Mouse (Mus musculus): Measurements from ENCODE around the gene Tnrc6a. TPM values are rescaled to one million over a fixed set of nuclear protein-coding genes. Genes with fewer than 3 reads are reported as not detected.

Gene Tnrc6a
- polyA plus RNA-seq, 1 experiment from 2014 or later = 75.3 TPM

- 93% methylated on average over 2 of the region's 2 CpGs for WGBS
- H3K4me3 ChIP-seq = no peak overlapping the region
Observed at GRCm38 (mm10) chr7:123106326-123106725, 17.4 kb upstream of the Tnrc6a start.

DNA sequence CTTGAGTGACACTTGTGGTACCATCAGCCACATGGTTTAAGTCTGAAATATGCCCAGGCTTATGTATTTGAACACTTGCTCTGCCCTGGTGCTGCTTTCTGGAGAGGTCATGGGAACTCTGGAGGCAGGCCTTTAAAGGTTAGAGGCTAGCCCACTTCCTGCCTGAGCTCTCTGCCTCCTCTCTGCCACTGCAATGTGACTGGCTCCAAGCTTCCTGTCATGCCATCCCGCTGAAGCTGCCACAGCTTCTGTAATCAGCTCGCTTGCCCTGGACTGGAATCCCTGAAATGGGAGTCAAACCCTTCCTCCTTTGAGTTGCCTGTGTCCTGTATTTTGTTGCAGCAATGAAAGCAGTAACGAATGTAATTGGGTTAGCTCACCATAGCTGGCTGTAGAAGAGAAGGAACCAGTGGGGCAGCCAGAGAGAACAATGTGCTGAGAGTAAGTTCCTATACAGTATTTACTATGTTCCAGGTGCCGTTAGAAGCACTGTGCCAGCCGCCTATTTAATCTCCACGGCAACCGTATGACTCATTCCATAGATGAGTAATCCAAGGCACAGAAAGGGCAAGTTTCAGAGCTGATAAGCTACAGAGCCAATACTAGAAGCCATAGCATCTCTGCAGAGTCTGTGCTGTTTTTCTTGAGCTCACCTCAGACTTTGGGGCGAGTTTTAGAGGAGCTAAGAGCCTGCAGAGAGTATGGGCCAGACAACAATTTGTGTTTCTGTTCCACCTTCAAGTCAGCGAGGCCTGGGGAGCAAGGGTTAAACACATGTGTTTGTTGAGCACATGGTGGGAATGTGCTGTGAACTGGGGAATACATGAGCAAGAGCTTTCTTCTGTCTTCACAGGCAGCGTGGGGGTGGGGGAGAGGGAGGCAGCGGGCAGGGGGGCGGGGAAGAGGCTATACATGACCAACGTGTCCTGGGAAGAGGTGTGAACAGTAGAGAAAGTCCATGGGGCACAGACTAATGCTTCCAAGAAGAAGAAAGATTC is 15.3 kb upstream of the Tnrc6a start:
- H3K36me3 ChIP-seq = no peaks in the 10 kb centered on the region
- H3K4me3 ChIP-seq = no peak overlapping the region
- no peak for ATAC-seq (ENCODE audit: low FRiP score, low read depth)
- no peaks in the 10 kb centered on the region for H3K9me3 ChIP-seq
- no peak overlapping the region for H3K4me2 ChIP-seq (replicated peaks)
- H3K27me3 ChIP-seq (replicated peaks) = no peaks in the 10 kb centered on the region
- no peak overlapping the region for H3K27ac ChIP-seq
- H3K9ac ChIP-seq = no peak overlapping the region
- no peaks in the 10 kb centered on the region for H3K4me1 ChIP-seq
- 77% methylated on average over 13 of the region's 13 CpGs for WGBS

More at GRCm38 (mm10) chr7:123106326-123106725, 17.4 kb upstream of the Tnrc6a start:
- no peaks in the 10 kb centered on the region for H3K9me3 ChIP-seq
- H3K9ac ChIP-seq = no peak overlapping the region
- no peak overlapping the region for H3K27ac ChIP-seq
- no peak for ATAC-seq (ENCODE audit: low FRiP score, low read depth)
- no peaks in the 10 kb centered on the region for H3K4me1 ChIP-seq
- H3K27me3 ChIP-seq (replicated peaks) = no peaks in the 10 kb centered on the region
- no peaks in the 10 kb centered on the region for H3K36me3 ChIP-seq
- no peak overlapping the region for H3K4me2 ChIP-seq (replicated peaks)

DNA sequence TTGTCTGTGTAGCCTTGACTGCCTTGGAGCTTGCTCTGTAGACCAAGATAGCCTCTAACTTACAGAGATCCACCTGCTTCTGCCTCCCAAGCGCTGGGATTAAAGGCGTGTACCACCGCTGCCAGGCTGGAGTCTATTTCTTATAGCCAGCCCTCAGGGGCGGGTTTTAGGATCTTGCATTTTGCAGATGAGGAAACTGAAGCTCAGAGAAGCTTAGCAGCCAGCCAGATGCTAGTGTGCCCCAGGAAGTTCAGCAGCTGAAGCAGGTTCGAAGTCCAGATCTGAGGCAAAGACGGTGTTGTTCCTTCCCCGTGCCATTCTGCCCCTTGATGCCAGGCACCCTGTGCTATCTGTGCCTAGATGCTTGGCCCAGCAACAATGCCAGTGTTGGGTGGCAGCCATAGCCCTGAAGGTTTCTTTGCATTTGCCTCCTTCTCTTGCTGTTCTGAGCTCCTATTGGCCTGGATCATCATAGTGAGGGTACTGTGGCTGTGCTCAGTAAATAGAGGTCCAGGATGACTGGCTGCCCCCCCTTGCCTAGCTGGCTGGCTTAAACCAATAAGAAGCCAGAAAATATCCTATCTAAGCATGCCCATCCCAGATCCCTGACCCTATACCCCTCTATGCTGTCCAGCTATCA is 14.2 kb upstream of the Tnrc6a start:
- Histone ChIP-seq H3K27ac (no peak overlapping the region), H3K4me2 (replicated peaks) (no peak overlapping the region), H3K9ac (no peak overlapping the region), H3K9me3 (no peaks in the 10 kb centered on the region), H3K4me3 (no peak overlapping the region), H3K27me3 (replicated peaks) (no peaks in the 10 kb centered on the region), H3K4me1 (no peaks in the 10 kb centered on the region), H3K36me3 (no peaks in the 10 kb centered on the region)
- WGBS = 94% methylated on average over 7 of the region's 7 CpGs
- ATAC-seq (ENCODE audit: low FRiP score, low read depth) = no peak

DNA sequence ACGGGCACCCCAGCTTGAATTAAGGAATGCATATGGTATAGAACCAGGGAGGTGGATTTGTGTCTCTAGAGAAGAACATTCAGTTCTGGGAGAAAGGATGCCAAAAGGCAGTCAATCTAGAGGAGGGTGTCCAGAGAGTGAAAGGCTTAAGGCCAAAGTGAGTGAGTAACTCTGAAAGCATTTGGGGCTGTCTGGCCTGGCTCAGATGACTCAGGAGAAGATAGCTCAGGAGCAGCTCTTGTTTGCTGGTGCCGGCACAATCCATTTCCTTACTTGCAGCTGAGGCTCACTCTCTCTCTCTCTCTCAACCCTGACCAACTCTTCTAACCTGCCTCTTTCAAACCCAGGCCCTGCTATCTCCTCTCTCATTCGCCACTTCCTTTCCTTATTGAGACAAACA is 13.6 kb upstream of the Tnrc6a start:
- H3K9me3 ChIP-seq = no peaks in the 10 kb centered on the region
- H3K27me3 ChIP-seq (replicated peaks) = no peaks in the 10 kb centered on the region
- WGBS = 70% methylated on average over 3 of the region's 3 CpGs
- H3K4me1 ChIP-seq = no peaks in the 10 kb centered on the region
- no peak overlapping the region for H3K4me3 ChIP-seq
- no peaks in the 10 kb centered on the region for H3K36me3 ChIP-seq
- no peak overlapping the region for H3K4me2 ChIP-seq (replicated peaks)
- no peak overlapping the region for H3K27ac ChIP-seq
- no peak overlapping the region for H3K9ac ChIP-seq
- no peak for ATAC-seq (ENCODE audit: low FRiP score, low read depth)

GRCm38 (mm10) chr7:123113590-123113989 is 10.1 kb upstream of the Tnrc6a start:
- no peak for ATAC-seq (ENCODE audit: low FRiP score, low read depth)
- Histone ChIP-seq H3K4me3 (no peak overlapping the region), H3K27ac (no peak overlapping the region), H3K4me1 (no peaks in the 10 kb centered on the region), H3K36me3 (no peaks in the 10 kb centered on the region), H3K27me3 (replicated peaks) (no peaks in the 10 kb centered on the region), H3K9me3 (no peaks in the 10 kb centered on the region), H3K4me2 (replicated peaks) (no peak overlapping the region), H3K9ac (no peak overlapping the region)
- 91% methylated on average over 6 of the region's 6 CpGs for WGBS

- Histone ChIP-seq H3K27me3 (replicated peaks) (no peaks in the 10 kb centered on the region), H3K4me3 (no peak overlapping the region), H3K9ac (no peak overlapping the region), H3K27ac (no peak overlapping the region), H3K9me3 (no peaks in the 10 kb centered on the region), H3K36me3 (no peaks in the 10 kb centered on the region), H3K4me2 (replicated peaks) (no peak overlapping the region), H3K4me1 (no peaks in the 10 kb centered on the region)
- no peak for ATAC-seq (ENCODE audit: low FRiP score, low read depth)
- WGBS = 85% methylated on average over 12 of the region's 12 CpGs
Observed at GRCm38 (mm10) chr7:123116799-123117198, 6.9 kb upstream of the Tnrc6a start.

GRCm38 (mm10) chr7:123117209-123117608 is 6.5 kb upstream of the Tnrc6a start:
- Histone ChIP-seq H3K9ac (no peak overlapping the region), H3K4me3 (no peak overlapping the region), H3K9me3 (no peaks in the 10 kb centered on the region), H3K27me3 (replicated peaks) (no peaks in the 10 kb centered on the region), H3K4me1 (no peaks in the 10 kb centered on the region), H3K36me3 (no peaks in the 10 kb centered on the region), H3K27ac (no peak overlapping the region), H3K4me2 (replicated peaks) (no peak overlapping the region)
- 81% methylated on average over 4 of the region's 4 CpGs for WGBS
- ATAC-seq (ENCODE audit: low FRiP score, low read depth) = no peak

- Histone ChIP-seq H3K9me3 (no peaks in the 10 kb centered on the region), H3K4me3 (no peak overlapping the region), H3K36me3 (no peaks in the 10 kb centered on the region), H3K9ac (no peak overlapping the region), H3K27ac (no peak overlapping the region), H3K4me2 (replicated peaks) (no peak overlapping the region), H3K27me3 (replicated peaks) (no peaks in the 10 kb centered on the region), H3K4me1 (peaks cover 9% of the 10 kb centered on the region; the same call in 1 of the 2 replicates)
- WGBS = 89% methylated on average over 7 of the region's 7 CpGs
- no peak for ATAC-seq (ENCODE audit: low FRiP score, low read depth)
Observed at GRCm38 (mm10) chr7:123120516-123120915, 3.2 kb upstream of the Tnrc6a start.

DNA sequence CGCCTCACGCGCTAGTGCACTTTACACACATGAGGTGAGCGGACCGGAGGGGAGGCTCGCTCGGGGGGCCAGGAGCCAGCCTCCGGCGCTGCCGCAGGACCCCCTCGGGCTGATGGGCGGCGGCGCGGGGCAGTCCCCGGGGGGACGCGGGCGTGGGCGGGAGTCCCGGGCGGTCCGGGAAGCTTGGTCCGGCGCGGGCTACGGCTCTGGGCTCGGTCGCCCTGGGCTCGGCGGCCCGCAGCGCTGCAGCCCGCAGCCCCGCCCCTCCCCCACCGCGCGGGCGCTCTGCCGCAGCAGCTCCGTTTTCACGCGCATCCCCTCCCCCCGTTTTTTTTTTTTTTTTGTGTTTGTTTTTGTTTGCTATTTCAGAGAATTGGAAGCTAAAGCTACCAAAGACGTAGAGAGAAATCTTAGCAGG is 623 bp downstream of the Tnrc6a start:
- Histone ChIP-seq H3K4me2 (replicated peaks) (peak overlapping the region; percentile 62), H3K27ac (peak overlapping the region; percentile 91), H3K4me3 (peak overlapping the region; percentile 95), H3K9ac (peak overlapping the region; percentile 97), H3K27me3 (replicated peaks) (no peaks in the 10 kb centered on the region), H3K36me3 (peaks cover 3% of the 10 kb centered on the region; the same call in 1 of the 2 replicates), H3K9me3 (no peaks in the 10 kb centered on the region), H3K4me1 (peaks cover 16% of the 10 kb centered on the region; the same call in 1 of the 2 replicates)
- ATAC-seq (ENCODE audit: low FRiP score, low read depth) = peak; percentile 81
- under 1% methylated on average over 41 of the region's 45 CpGs for WGBS

DNA sequence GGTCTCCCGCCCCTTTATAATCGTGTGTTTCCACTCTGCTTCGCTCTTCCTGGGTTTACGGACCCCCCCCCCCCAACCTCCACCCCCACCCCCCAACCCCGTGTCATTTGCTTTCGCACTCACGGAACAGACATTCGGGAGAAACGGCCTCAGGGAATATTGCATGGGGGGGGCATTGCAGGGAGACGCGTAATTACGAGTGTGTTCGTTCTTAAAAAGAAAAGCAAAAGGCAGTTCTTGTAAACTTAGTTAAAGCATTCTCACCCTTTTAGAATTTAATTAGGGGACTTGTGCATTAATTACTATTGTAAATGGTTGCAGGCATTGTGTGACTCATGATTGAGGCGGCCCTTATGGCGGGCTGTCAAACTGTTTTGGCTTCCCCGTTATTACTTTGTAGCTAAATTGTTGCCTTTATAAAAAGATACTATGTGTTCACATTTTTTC is 1.1 kb downstream of the Tnrc6a start:
- Histone ChIP-seq H3K9ac (peak overlapping the region; percentile 97), H3K27me3 (replicated peaks) (no peaks in the 10 kb centered on the region), H3K4me1 (peaks cover 16% of the 10 kb centered on the region; the same call in 1 of the 2 replicates), H3K36me3 (peaks cover 3% of the 10 kb centered on the region; the same call in 1 of the 2 replicates), H3K4me3 (peak overlapping the region; percentile 95), H3K9me3 (no peaks in the 10 kb centered on the region), H3K27ac (no peak overlapping the region), H3K4me2 (replicated peaks) (peak overlapping the region; percentile 62)
- peak; percentile 41; the same call in 1 of the 2 replicates for ATAC-seq (ENCODE audit: low FRiP score, low read depth)
- under 1% methylated on average over 16 of the region's 16 CpGs for WGBS

DNA sequence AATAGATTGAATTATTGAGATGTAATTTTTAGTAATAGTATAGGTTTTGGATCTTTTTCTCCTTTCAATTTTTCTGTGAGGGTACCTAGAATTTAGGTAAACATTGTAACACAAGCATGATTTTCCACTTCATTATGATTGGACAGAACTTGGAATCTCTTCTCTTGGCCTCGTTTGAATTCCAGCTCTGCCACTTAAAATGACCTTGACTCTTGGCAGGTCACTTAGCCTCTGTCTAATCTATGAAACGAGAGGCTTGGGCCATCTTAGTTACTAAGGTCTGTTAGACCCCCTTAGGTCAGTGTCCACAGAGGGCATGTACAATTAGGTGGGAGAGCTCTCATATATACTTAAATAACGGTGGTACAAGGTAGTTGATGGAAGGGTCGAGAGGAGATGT is 2.4 kb downstream of the Tnrc6a start:
- peaks cover 16% of the 10 kb centered on the region; the same call in 1 of the 2 replicates for H3K4me1 ChIP-seq
- no peaks in the 10 kb centered on the region for H3K9me3 ChIP-seq
- no peak overlapping the region for H3K27ac ChIP-seq
- H3K4me2 ChIP-seq (replicated peaks) = no peak overlapping the region
- no peak overlapping the region for H3K4me3 ChIP-seq
- peaks cover 10% of the 10 kb centered on the region; the same call in 1 of the 2 replicates for H3K36me3 ChIP-seq
- 66% methylated on average over 4 of the region's 4 CpGs for WGBS
- ATAC-seq (ENCODE audit: low FRiP score, low read depth) = no peak
- H3K9ac ChIP-seq = no peak overlapping the region
- H3K27me3 ChIP-seq (replicated peaks) = no peaks in the 10 kb centered on the region

- no peak overlapping the region for H3K27ac ChIP-seq
- no peaks in the 10 kb centered on the region for H3K27me3 ChIP-seq (replicated peaks)
- no peak overlapping the region for H3K4me3 ChIP-seq
- no peak overlapping the region for H3K9ac ChIP-seq
- H3K9me3 ChIP-seq = no peaks in the 10 kb centered on the region
- peaks cover 23% of the 10 kb centered on the region; the same call in 1 of the 2 replicates for H3K4me1 ChIP-seq
- H3K36me3 ChIP-seq = peaks cover 11% of the 10 kb centered on the region; the same call in 1 of the 2 replicates
- ATAC-seq (ENCODE audit: low FRiP score, low read depth) = no peak
- H3K4me2 ChIP-seq (replicated peaks) = no peak overlapping the region
- 65% methylated on average over 1 of the region's 1 CpGs for WGBS
Observed at GRCm38 (mm10) chr7:123127301-123127700, 3.6 kb downstream of the Tnrc6a start.

Measured in neural tube, embryonic 12.5 days (tissue).